Mouse (Mus musculus) fat pad, adult 2 months (tissue): Measurements from ENCODE around the gene Eef1a1.
A peak's percentile ranks its signal among the peaks of the same experiment; 100 is the strongest.
"Not testable (repeated sequence)": the region's sequence is repeated elsewhere in the genome, so short reads cannot be mapped to it uniquely, and the experiment has no call there.

Source experiments
- DNase-seq: peaks from one replicate; pipeline ENCODE4 v3.0.0-alpha.2; 2011; ENCODE audit warnings: low read depth, low spot score; ENCODE audit errors: extremely low read depth

Eef1a1 gene

DNA sequence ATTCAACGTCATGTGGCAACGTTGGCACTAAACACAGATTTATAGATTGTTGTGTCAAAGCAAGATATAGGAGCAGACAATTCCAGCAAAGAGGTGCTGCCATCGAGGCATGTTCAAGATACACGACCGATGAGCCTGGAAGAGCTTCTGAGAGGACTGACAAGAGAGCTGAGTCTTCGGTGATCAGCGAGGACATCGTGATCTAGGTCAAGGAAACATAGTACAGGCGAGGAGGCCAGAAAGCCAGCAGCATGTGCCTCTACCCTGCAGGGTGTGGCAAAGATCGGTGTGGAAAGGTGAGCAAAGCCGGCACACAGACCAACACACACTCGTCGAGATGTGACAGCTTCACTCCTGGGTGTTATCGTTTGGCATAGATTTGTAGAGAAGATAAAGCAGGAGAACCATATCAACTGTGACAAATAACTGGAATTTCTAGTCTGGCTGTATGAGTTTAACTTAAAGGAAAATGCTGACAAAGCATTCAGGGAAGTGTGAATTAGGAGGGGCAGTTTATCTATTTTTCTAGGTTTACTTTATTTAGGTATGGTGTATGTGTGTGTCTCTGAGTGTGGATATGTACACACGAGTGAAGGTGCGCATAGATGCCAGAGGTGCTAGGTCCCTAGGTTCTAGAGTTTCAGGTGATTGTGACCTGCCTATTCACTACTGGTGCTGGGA, 19.3 kb upstream of the Eef1a1 start:
- DNase-seq = no peak

DNA sequence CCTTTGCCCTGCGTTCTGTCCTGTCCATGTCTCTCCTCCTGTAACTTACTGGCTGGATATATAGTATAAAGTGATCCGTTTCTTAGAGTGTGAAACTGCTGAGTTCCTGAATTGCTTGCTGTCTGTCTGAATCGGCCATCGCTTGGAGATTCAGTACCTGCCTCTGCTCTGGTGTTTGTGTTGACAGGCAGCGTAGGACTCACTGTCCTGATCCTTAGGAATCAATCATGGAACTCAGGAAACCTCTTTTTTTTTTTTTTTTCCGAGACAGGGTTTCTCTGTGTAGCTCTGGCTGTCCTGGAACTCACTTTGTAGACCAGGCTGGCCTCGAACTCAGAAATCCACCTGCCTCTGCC, 17.7 kb upstream of the Eef1a1 start:
- DNase-seq = no peak

DNA sequence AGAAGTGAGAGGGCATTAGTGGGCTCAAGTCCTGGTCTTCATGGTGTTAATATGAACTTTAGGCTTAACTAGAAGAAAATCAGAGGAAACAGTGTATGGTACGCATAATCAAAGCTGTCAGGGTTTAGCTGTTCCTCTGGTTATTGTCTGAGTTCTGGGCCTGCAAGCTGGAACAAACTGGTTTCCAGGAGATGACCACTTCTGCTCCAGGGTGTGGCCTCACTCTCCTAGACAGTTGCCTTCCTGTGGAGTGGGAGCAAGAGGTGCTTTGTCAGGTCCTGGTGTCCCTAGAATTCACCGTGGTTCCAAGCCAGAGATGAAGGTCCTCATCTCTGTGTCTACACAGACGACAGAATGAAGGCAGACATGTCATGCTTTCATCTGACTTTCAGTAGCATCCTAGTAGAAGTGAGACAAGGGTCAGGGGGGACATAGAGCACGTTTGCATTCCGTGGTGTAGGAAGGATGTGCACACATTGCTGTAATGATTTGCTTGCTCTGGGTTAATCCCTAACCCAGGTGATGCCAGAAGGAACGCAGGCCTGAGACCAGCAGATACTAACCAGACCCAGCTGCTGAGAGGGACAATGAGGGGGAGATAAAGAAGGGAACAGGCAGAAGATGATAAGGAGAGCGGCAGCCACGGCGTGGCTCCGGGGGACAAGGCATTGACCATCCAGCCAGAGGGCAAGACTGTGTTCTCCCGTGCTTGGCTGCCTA, 17.2 kb upstream of the Eef1a1 start:
- DNase-seq = no peak

DNA sequence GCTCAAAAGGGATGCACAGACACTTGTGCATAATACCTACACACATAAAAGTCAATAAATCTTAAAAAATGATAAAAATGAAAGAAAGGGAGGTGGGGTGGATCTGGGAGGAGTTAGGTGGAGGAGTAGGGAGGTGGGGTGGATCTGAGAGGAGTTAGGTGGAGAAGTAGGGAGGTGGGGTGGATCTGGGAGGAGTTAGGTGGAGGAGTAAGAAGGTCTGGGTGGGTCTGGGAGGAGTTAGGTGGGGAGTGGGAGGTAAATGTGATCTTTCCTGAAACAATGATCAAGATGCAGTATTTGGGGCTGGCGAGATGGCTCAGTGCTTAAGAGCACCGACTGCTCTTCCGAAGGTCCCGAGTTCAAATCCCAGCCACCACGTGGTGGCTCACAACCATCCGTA, 16.3 kb upstream of the Eef1a1 start:
- no peak for DNase-seq

DNA sequence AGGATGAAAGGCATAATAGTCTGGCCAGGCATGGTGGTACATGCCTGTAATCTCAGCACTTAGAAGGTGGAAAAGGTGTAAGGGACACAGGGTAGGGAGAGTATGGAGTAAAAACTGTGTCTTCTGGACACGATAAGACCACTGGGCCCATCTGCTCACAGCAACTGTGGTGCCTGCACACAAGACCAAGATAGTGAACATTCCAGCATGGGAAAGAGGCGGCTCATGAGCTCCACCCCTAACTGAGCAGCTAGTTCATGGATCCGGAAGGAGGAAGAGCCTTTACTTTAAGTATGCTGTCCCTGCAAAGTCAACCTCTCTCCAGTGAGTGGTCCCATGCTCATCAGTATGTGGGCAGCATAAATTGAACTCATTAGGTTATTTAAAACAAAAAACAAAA, 15.7 kb upstream of the Eef1a1 start:
- no peak for DNase-seq

DNA sequence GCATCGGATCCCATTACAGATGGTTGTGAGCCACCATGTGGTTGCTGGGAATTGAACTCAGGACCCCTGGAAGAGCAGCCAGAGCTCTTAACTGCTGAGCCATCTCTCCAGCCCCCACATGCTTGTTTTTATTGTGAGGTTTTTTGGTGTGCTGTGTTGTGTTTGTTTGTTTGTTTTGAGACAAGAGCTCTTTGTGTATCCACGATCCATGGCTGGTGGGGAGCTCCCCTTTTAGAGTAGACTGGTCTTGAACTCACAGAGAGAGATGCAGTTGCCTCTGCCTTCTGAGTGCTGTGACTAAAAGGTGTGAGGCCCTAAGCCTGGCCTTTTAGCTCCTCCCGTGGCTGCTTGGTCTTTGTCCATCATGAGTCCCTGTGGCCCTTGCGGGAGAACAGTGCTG, 15.2 kb upstream of the Eef1a1 start:
- DNase-seq = no peak

DNA sequence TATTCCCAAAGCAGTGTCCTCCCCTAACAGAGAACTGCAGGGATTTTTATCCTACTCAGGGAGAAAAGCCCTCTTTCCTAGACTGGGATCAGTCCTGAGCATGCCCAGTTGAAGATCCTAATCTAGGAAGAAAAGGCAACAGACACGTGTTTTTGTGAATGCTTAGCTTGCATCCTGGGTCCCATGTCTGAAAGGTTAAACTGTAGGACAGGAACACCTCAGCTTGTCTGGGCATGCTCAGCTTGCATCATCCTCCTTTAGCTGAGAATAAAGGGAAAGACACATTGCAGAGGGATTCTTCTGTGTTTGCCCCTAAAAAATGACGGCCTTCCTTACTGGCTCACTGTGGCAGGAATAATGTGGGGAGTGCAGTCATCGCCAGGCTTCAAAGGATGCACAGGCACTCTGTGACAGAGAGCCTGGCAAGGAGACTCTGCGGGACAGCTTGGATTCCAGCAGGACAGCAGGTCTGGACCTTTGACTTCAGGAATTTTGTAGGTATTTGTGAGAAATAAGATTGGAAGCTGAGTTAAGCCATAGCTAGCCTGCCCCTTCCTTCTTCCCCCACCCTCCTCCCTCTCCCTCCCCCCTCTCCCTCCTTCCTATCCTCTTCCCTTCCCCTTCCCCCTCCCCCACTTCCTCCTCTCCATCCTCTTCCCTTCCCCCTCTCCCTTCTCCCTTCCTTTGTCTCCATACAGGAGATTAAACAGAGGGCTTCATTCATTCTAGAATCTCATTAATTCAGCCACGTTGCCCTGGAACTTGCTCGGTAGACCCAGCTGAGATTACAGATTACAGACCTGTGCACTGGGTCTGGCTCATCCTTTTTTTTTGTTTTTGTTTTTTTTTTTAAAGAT, 14.5 kb upstream of the Eef1a1 start:
- DNase-seq = peak; percentile 62

DNA sequence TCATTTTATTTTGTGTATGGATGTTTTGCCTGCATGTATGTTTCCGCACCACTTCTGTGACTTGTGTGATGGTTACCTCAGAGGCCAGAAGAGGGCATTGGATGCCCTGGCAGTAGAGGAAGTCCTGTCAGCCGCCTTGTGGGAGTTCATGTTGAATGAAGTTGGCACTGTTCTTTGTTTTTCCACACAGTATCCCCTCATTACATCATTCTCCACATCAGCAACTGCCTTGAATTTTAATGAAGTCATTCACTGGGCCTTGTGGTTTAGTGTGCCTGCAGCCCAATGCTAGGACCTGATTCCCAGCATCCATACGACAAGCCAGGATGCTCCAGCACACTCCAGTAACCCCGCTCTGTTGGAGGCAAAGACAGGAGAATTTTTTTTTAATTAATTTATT, 12.3 kb upstream of the Eef1a1 start:
- no peak for DNase-seq

DNA sequence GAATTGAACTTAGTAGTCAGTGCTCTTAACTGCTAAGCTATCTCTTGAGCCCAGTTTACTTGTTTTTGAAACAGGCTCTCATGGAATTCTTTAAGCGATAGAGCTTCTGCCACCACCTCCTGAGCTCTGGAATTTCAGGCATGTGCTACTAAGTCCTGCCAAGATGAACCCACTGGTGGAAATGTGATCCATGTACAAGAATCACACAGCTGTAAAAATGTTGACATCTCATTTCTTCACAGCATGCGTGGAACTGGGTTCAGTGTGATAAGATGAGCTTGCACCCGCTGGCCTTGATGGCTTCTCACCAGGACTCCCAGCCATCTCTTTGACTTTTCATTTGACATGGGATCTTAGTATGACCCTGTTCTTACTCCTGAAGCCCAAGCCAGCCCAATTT, 11.4 kb upstream of the Eef1a1 start:
- no peak for DNase-seq

DNA sequence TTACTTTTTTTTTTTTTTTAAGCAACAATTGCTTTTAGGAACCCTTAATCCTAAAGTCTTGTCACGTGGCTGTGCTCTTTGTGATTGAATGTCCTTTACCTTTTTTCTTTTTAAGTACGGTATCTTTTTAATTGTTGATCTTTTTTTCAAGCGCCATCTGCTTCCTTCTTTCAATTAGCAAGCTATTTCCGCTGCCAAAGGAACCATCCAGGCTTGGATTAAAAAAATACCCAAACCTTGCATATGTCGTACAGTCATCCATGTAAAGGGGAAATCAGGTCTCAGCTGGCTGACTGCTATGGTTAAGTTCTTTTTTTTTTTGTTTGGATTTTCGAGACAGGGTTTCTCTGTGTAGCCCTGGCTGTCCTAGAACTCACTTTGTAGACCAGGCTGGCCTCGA, 4.2 kb upstream of the Eef1a1 start:
- no peak for DNase-seq

DNA sequence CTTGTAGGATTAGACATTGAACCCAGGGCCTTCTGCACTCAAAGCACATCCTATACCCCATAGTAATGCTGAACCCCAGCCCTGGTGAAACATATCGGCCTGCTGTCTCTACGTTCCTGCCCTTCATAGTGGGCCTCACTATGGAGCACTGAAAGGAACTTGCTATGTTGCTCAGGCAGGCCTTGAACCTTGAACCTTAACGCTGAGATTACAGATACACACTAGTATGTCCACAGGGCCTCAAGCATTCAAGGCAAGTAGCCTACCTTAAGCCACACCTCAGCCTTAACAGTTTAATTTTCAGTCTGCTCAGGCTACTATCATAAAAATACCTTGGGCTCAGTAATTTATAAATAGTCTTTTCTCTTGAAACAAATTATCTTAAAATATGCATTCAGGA, 3.3 kb upstream of the Eef1a1 start:
- no peak for DNase-seq

DNA sequence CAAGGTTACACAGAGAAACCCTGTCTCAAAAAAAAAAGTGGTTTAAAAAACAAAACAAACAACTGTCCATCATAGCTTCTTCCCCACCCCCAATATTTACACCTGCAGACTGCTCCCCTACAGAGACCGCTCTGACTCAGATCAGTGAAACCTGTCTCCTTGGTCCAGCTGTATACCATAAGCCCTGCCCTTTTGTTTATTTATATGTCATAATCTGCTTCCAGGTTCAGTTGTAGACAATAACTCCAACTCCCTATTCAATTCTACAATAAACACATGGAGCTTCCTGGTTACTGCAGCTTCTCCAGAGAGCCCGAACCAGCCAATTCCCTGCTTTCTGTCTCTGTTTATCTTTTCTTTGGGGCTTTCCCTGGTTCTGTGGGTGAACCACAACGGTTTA, 2.2 kb upstream of the Eef1a1 start:
- no peak for DNase-seq

DNA sequence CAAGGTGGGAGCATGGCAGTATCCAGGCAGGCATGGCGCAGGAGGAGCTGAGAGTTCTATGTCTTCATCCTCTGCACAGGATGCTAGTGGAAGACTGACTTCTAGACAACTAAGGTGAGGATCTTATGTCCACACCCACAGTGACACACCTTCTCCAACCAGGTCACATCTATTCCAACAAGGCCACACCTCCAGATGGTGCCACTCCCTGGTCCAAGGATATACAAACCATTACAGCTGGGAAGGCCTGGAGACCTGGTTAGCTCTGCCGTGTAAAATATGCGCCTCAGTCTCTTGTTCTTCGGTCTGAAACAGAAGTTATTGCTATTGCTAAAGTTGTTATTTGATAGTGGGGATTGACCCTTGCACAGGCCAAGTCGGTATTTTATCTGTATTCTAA, 930 bp downstream of the Eef1a1 start:
- not testable (repeated sequence) for DNase-seq

DNA sequence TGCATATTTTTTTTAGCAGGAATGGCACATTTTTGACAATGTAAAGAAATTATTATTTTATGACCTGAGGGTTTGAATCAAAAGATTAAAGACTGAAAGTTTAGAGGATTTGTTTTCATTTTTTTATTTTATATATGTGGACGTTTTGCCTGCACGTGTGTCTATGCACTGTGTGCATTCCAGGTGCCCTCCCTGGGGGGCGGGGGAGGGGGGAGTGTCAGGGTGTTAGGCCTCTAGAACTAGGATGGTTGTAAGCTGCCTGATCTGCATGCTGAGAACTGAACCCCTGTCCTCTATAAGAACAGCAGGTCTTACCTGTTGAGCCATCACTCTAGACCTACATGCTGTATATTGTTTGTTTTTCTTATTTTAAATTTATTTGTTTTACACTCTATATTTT, 4.3 kb downstream of the Eef1a1 start:
- DNase-seq = no peak

DNA sequence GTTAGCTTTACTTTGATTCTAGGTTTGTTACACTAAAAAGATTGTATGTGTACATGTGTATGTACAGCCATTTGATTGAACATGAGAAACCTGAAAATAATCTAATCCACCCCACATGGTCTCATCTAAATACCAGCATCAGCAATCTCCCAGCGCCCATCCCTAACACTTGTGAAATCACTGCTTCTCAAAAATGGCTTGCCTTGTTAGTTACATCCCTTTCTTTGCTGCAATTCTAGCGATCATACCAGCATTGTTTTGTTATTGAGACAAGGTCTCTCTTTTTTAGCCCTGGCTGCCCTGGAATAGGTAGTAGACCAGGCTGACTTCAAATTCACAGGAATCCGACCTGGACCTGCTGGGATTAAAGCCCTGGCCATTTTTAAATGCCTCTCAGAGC, 6.6 kb downstream of the Eef1a1 start:
- DNase-seq = no peak

DNA sequence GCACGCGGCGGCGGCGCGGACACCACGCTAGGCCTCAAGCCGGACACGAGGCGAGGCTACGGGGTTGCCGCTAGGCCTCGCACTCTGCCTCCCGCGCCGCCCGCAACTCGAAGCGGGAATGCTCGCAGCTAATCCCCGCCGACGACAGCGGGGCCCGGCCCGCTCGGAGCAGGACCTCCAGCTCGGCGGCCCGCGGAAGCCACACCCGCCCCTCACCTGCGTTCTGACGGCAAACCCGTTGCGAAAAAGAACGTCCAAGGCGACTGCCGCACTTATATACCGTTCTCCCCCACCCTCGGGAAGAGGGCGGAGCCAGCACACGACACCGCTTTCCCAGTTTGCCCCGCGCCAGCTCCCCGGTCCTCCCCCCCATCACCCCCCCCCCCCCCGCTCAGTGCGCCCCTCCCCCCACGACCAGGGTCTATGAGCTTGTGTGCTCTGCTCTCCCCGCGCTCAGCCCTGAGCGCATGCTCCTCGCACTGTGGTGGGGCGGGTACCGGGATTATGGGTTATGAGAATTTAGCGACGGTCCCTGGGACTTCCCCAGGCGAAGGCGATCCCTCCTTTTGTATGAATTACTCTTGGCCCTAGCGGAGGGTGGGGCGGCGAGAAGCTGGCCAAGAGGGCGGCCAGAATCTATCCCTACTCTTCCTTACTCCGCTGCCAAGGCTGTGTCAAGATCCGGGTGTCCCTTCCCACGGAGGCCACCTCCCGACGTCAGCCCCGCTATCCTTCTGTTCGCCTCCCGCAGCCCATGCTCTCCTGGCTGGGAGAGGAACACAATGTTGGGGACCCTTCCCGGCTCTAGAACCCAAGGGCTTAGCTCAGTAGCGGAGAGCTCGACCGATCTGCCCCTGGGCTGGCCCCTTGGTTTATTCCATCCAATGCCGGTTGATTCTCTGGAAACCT, 7.3 kb downstream of the Eef1a1 start:
- peak; percentile 84 for DNase-seq

DNA sequence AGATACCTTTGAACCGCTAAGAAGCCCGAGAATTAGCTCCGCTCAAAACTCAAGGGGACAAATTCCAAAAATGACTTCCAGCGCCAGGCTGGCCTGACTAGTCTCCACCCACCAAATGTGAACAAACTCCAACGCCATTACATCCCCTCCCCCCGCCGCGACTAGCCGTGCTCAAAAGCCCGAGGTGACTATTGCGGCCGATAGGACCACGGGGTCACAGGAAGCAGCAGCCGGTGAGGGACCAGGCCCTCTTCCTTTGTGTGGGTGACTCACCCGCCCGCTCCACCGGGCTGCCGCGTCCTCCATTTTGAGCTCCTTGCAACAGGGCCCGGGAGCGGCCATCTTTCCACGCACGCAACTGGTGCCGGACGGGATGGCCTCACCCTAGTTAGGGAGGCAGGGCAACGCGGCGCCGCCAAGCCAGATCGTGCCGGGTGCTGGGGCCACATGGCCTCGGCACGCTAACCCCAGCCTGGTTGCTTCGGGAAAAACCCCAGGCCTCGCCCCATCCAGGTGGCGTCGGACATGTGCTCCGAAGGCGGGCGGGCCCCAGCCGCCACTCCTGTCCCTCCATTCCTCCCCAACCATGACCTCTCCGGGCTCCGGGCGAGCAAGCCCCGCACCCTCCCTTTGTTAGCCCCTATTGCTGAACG, 8.1 kb downstream of the Eef1a1 start:
- DNase-seq = no peak

DNA sequence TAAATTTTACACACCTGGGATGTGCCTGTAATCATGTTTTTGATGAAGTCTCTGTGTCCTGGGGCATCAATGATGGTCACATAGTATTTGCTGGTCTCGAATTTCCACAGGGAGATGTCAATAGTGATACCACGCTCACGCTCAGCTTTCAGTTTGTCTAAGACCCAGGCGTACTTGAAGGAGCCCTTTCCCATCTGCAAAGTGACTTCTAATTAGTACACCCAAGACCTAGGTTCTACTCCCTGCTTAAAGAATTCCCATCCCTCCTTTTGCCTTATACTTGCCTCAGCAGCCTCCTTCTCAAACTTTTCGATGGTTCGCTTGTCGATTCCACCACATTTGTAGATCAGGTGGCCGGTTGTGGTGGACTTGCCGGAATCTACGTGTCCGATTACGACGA, 8.7 kb downstream of the Eef1a1 start:
- not testable (repeated sequence) for DNase-seq

DNA sequence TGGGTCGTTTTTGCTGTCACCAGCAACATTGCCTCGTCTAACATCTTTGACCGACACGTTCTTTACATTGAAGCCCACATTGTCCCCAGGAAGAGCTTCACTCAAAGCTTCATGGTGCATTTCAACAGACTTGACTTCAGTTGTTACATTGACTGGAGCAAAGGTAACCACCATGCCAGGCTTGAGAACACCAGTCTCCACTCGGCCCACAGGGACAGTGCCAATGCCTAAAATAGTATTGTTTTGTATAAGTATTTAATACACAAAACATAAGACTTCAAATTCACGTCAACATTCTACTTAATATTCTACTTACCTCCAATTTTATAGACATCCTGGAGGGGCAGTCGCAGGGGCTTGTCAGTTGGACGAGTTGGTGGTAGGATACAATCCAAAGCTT, 9.6 kb downstream of the Eef1a1 start:
- DNase-seq = not testable (repeated sequence)

DNA sequence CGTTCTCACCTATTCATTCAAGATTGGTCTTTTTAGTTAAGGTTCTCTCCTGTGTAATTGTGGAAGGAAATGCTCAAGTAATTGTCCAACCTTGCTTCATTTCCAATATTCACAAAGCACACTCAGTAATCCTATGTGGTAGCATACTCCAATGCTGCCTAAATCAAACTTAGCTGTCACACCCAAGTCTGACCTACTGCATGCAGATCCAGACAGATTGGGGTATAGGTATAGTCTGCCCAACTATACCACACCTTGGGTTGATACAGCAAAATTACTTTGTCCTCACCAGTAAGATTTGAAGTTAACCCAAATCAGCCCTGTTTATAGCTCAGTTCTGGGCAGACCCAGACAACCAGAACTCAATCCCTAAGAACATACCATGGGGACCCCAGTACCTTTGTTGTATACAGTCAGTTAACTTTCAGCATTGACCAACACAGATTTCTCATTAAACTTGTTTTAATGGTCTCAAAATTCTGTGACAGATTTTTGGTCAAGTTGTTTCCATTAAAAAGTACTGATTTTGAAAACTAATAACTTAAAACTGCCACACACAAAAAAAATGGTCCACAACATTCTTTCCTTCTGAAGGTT, 10.8 kb downstream of the Eef1a1 start:
- not testable (repeated sequence) for DNase-seq
